Mouse (Mus musculus) heart, embryonic 16.5 days (tissue): Measurements from ENCODE around the gene Ano8. TPM values are rescaled to one million over a fixed set of nuclear protein-coding genes. Genes with fewer than 3 reads are reported as not detected.
A peak's percentile ranks its signal among the peaks of the same experiment; 100 is the strongest.
"Not testable (repeated sequence)": the region's sequence is repeated elsewhere in the genome, so short reads cannot be mapped to it uniquely, and the experiment has no call there.

Experiments used
- ATAC-seq: fragments of 200-750 bp; cut with Nextera tagmentation; replicated peaks from 2 replicates; pipeline ENCODE4 v1.8.0; 2017; ENCODE audit warnings: moderate number of reproducible peaks; ENCODE audit not compliant: insufficient read depth, low FRiP score; ENCODE audit errors: extremely low read depth
- H3K27ac ChIP-seq: fragments of 300-500 bp; sonication (generic); 2 replicates; pipeline ENCODE4 v1.5.1; 2014; ENCODE audit warnings: mild to moderate bottlenecking, low read length, control low read depth, moderate library complexity
- H3K27me3 ChIP-seq: fragments of 300-500 bp; sonication (generic); 2 replicates; pipeline ENCODE4 v1.6.1; 2014; ENCODE audit warnings: low read length, mixed read lengths; ENCODE audit not compliant: control insufficient read depth, insufficient read depth
- H3K36me3 ChIP-seq: fragments of 300-500 bp; sonication (generic); 2 replicates; pipeline ENCODE4 v1.6.1; 2014; ENCODE audit not compliant: control insufficient read depth, insufficient read depth
- H3K4me1 ChIP-seq: fragments of 300-500 bp; sonication (generic); 2 replicates; pipeline ENCODE4 v1.6.1; 2014; ENCODE audit warnings: low read length, mixed read lengths; ENCODE audit not compliant: control insufficient read depth, insufficient read depth
- H3K4me2 ChIP-seq: fragments of 300-500 bp; sonication (generic); 2 replicates; pipeline ENCODE4 v1.6.1; 2014; ENCODE audit warnings: low read depth, mild to moderate bottlenecking, control low read depth, low read length
- H3K4me3 ChIP-seq: fragments of 300-500 bp; sonication (generic); 2 replicates; pipeline ENCODE4 v1.5.1; 2014; ENCODE audit warnings: mild to moderate bottlenecking, control low read depth, low read length
- H3K9ac ChIP-seq: fragments of 300-500 bp; sonication (generic); 2 replicates; pipeline ENCODE4 v1.6.1; 2014; ENCODE audit warnings: low read length, control low read depth
- H3K9me3 ChIP-seq: fragments of 300-500 bp; sonication (generic); replicated peaks from 2 replicates; pipeline ENCODE4 v1.6.1; 2016; ENCODE audit warnings: low read length; ENCODE audit not compliant: control insufficient read depth
- WGBS: fragments of 180-500 bp; shearing (Covaris S2); extraction: QIAGEN DNeasy Blood & Tissue Kit; methylation state at CpG from one replicate; pipeline ENCODE4 v1.1.7; 2014; 5-methylcytosine and 5-hydroxymethylcytosine counted together
- polyA plus RNA-seq: library from polyadenylated mRNA; unstranded; fragments of >200 nt; fragmentation: Nextera tagmentation; extraction: Ambion mirVana; gene quantifications from 2 replicates; pipeline ENCODE4 v1.2.1, GENCODE M21; 2015

Ano8 gene
- polyA plus RNA-seq, 1 experiment from 2014 or later: 0.37 TPM

GRCm38 (mm10) chr8:71521634-71522033, 35.9 kb upstream of the Ano8 start:
- H3K27me3 ChIP-seq: peaks cover 3% of the 10 kb centered on the region
- no peak overlapping the region for H3K27ac ChIP-seq
- peaks cover 10% of the 10 kb centered on the region for H3K4me1 ChIP-seq
- no peaks in the 10 kb centered on the region for H3K9me3 ChIP-seq
- peak overlapping the region; percentile 42; the same call in 1 of the 2 replicates for H3K9ac ChIP-seq
- H3K36me3 ChIP-seq: no peaks in the 10 kb centered on the region
- WGBS: 2% methylated on average over 17 of the region's 17 CpGs
- H3K4me3 ChIP-seq: 0 out of 2 replicates have a peak overlapping the region, but pooled peaks have one; percentile 4
- ATAC-seq: peak; percentile 82
- peak overlapping the region; percentile 43 for H3K4me2 ChIP-seq

- H3K4me2 ChIP-seq, H3K27ac ChIP-seq, H3K4me1 ChIP-seq, H3K9me3 ChIP-seq, H3K4me3 ChIP-seq, H3K36me3 ChIP-seq, H3K9ac ChIP-seq, H3K27me3 ChIP-seq: not testable (repeated sequence)
- 37% methylated on average over 9 of the region's 10 CpGs for WGBS
- ATAC-seq: 0 out of 2 replicates have a peak, but pooled peaks have one; percentile 47
Observed at GRCm38 (mm10) chr8:71519037-71519825, 33.5 kb upstream of the Ano8 start.

GRCm38 (mm10) chr8:71516786-71517185, 31.0 kb upstream of the Ano8 start:
- no peaks in the 10 kb centered on the region for H3K9me3 ChIP-seq
- H3K4me1 ChIP-seq: no peaks in the 10 kb centered on the region; the same call in 1 of the 2 replicates
- no peak overlapping the region for H3K27ac ChIP-seq
- H3K36me3 ChIP-seq: no peaks in the 10 kb centered on the region
- H3K4me3 ChIP-seq: no peak overlapping the region
- no peak overlapping the region for H3K9ac ChIP-seq
- 20% methylated on average over 6 of the region's 6 CpGs for WGBS
- no peak for ATAC-seq
- peaks cover 3% of the 10 kb centered on the region; the same call in 1 of the 2 replicates for H3K27me3 ChIP-seq
- H3K4me2 ChIP-seq: no peak overlapping the region

GRCm38 (mm10) chr8:71515043-71515442, 29.3 kb upstream of the Ano8 start:
- no peak overlapping the region for H3K27ac ChIP-seq
- H3K36me3 ChIP-seq: no peaks in the 10 kb centered on the region
- no peak overlapping the region for H3K4me3 ChIP-seq
- H3K9me3 ChIP-seq: no peaks in the 10 kb centered on the region
- no peaks in the 10 kb centered on the region for H3K4me1 ChIP-seq
- H3K4me2 ChIP-seq: no peak overlapping the region
- ATAC-seq: no peak
- H3K9ac ChIP-seq: no peak overlapping the region
- H3K27me3 ChIP-seq: peaks cover 15% of the 10 kb centered on the region
- 70% methylated on average over 5 of the region's 5 CpGs for WGBS

- no peaks in the 10 kb centered on the region for H3K4me1 ChIP-seq
- ATAC-seq: no peak
- no peak overlapping the region for H3K27ac ChIP-seq
Observed at GRCm38 (mm10) chr8:71513018-71513754, 27.4 kb upstream of the Ano8 start.

GRCm38 (mm10) chr8:71511644-71512043, 25.9 kb upstream of the Ano8 start, which contains the start of gene Plvap:
Gene Plvap (minus strand): TSS chr8:71511752.
- peak; percentile 47; the same call in 1 of the 2 replicates for ATAC-seq
- H3K4me2 ChIP-seq: peak within 1 kb of the TSS; percentile 13
- H3K4me3 ChIP-seq: peak within 1 kb of the TSS; percentile 35
- no peak within 1 kb of the TSS for H3K9ac ChIP-seq
- WGBS: 25% methylated on average over 14 of the region's 14 CpGs
- H3K36me3 ChIP-seq: no peaks in the 10 kb centered on the region
- peaks cover 46% of the 10 kb centered on the region for H3K27me3 ChIP-seq
- H3K9me3 ChIP-seq: no peaks in the 10 kb centered on the region
- 0 out of 2 replicates have a peak within 1 kb of the TSS, but pooled peaks have one; percentile 7 for H3K27ac ChIP-seq
- H3K4me1 ChIP-seq: peaks cover 3% of the 10 kb centered on the region; the same call in 1 of the 2 replicates

More at GRCm38 (mm10) chr8:71513018-71513754, 27.4 kb upstream of the Ano8 start:
- WGBS: 53% methylated on average over 15 of the region's 15 CpGs
- Histone ChIP-seq H3K36me3 (no peaks in the 10 kb centered on the region), H3K4me2 (no peak overlapping the region), H3K4me3 (no peak overlapping the region), H3K27me3 (peaks cover 31% of the 10 kb centered on the region), H3K9me3 (no peaks in the 10 kb centered on the region), H3K9ac (no peak overlapping the region)

GRCm38 (mm10) chr8:71509316-71509715, 23.6 kb upstream of the Ano8 start:
- Histone ChIP-seq H3K36me3 (no peaks in the 10 kb centered on the region), H3K27me3 (peaks cover 51% of the 10 kb centered on the region), H3K9me3 (no peaks in the 10 kb centered on the region), H3K4me2 (0 out of 2 replicates have a peak overlapping the region, but pooled peaks have one; percentile 21), H3K9ac (no peak overlapping the region), H3K4me3 (peak overlapping the region; percentile 35), H3K4me1 (peaks cover 3% of the 10 kb centered on the region; the same call in 1 of the 2 replicates), H3K27ac (no peak overlapping the region)
- ATAC-seq: no peak
- WGBS: 69% methylated on average over 2 of the region's 2 CpGs

GRCm38 (mm10) chr8:71507589-71508104, 21.9 kb upstream of the Ano8 start:
- H3K4me2 ChIP-seq: peak overlapping the region; percentile 80
- no peaks in the 10 kb centered on the region for H3K36me3 ChIP-seq
- peak overlapping the region; percentile 54 for H3K4me3 ChIP-seq
- WGBS: under 1% methylated on average over 61 of the region's 61 CpGs
- no peaks in the 10 kb centered on the region for H3K9me3 ChIP-seq
- peaks cover 50% of the 10 kb centered on the region for H3K27me3 ChIP-seq
- peaks cover 3% of the 10 kb centered on the region; the same call in 1 of the 2 replicates for H3K4me1 ChIP-seq
- peak; percentile 73 for ATAC-seq
- H3K27ac ChIP-seq: no peak overlapping the region
- peak overlapping the region; percentile 70 for H3K9ac ChIP-seq
